Mouse (Mus musculus): ENCODE results near the gene 4933403O08Rik. TPM values are rescaled to one million over a fixed set of nuclear protein-coding genes. Genes with fewer than 3 reads are reported as not detected.

The 4933403O08Rik gene
- 0.15 TPM in 1 of 2 replicates, not detected in the other for polyA plus RNA-seq (2015; fragmentation: Nextera tagmentation; extraction: Ambion mirVana)

GRCm38 (mm10) chrX:112238749-112239148 lies at the start of gene 4933403O08Rik:
Gene 4933403O08Rik (plus strand): TSS chrX:112239049.
- Histone ChIP-seq H3K27ac (ENCODE audit: low read length) (no peak within 1 kb of the TSS), H3K9me3 (replicated peaks; ENCODE audit: control insufficient read depth, low read length, poor library complexity, severe bottlenecking) (no peaks in the 10 kb centered on the region), H3K4me1 (ENCODE audit: control insufficient read depth, insufficient read depth, low read length) (no peaks in the 10 kb centered on the region), H3K9ac (ENCODE audit: low read depth, low read length) (no peak within 1 kb of the TSS), H3K4me3 (ENCODE audit: low read depth, low read length) (no peak within 1 kb of the TSS), H3K36me3 (ENCODE audit: control insufficient read depth, insufficient read depth, low read length) (no peaks in the 10 kb centered on the region), H3K27me3 (ENCODE audit: control insufficient read depth, insufficient read depth, low read depth, low read length) (no peaks in the 10 kb centered on the region), H3K4me2 (ENCODE audit: low read length) (no peak within 1 kb of the TSS)
- no peak for ATAC-seq
- 88% methylated on average over 3 of the region's 3 CpGs for WGBS

- ATAC-seq = no peak
- 81% methylated on average over 1 of the region's 1 CpGs for WGBS
- Histone ChIP-seq H3K27ac (ENCODE audit: low read length) (no peak overlapping the region), H3K4me3 (ENCODE audit: low read depth, low read length) (no peak overlapping the region), H3K4me2 (ENCODE audit: low read length) (no peak overlapping the region), H3K36me3 (ENCODE audit: control insufficient read depth, insufficient read depth, low read length) (no peaks in the 10 kb centered on the region), H3K9ac (ENCODE audit: low read depth, low read length) (no peak overlapping the region), H3K9me3 (replicated peaks; ENCODE audit: control insufficient read depth, low read length, poor library complexity, severe bottlenecking) (no peaks in the 10 kb centered on the region), H3K4me1 (ENCODE audit: control insufficient read depth, insufficient read depth, low read length) (no peaks in the 10 kb centered on the region), H3K27me3 (ENCODE audit: control insufficient read depth, insufficient read depth, low read depth, low read length) (no peaks in the 10 kb centered on the region)
Measured at GRCm38 (mm10) chrX:112242916-112243315, 4.1 kb downstream of the 4933403O08Rik start.

- Histone ChIP-seq H3K36me3 (ENCODE audit: control insufficient read depth, insufficient read depth, low read length) (no peaks in the 10 kb centered on the region), H3K9me3 (replicated peaks; ENCODE audit: control insufficient read depth, low read length, poor library complexity, severe bottlenecking) (no peaks in the 10 kb centered on the region), H3K4me1 (ENCODE audit: control insufficient read depth, insufficient read depth, low read length) (no peaks in the 10 kb centered on the region), H3K9ac (ENCODE audit: low read depth, low read length) (no peak overlapping the region), H3K4me2 (ENCODE audit: low read length) (no peak overlapping the region), H3K4me3 (ENCODE audit: low read depth, low read length) (no peak overlapping the region), H3K27me3 (ENCODE audit: control insufficient read depth, insufficient read depth, low read depth, low read length) (no peaks in the 10 kb centered on the region), H3K27ac (ENCODE audit: low read length) (no peak overlapping the region)
- ATAC-seq = no peak
- 70% methylated on average over 2 of the region's 2 CpGs for WGBS
Measured at GRCm38 (mm10) chrX:112255513-112255912, 16.7 kb downstream of the 4933403O08Rik start.

GRCm38 (mm10) chrX:112273550-112273949 lies 34.7 kb downstream of the 4933403O08Rik start:
- Histone ChIP-seq H3K36me3 (ENCODE audit: control insufficient read depth, insufficient read depth, low read length) (no peaks in the 10 kb centered on the region), H3K4me3 (ENCODE audit: low read depth, low read length) (no peak overlapping the region), H3K4me2 (ENCODE audit: low read length) (no peak overlapping the region), H3K4me1 (ENCODE audit: control insufficient read depth, insufficient read depth, low read length) (no peaks in the 10 kb centered on the region), H3K9me3 (replicated peaks; ENCODE audit: control insufficient read depth, low read length, poor library complexity, severe bottlenecking) (no peaks in the 10 kb centered on the region), H3K9ac (ENCODE audit: low read depth, low read length) (no peak overlapping the region), H3K27me3 (ENCODE audit: control insufficient read depth, insufficient read depth, low read depth, low read length) (no peaks in the 10 kb centered on the region), H3K27ac (ENCODE audit: low read length) (no peak overlapping the region)
- no peak for ATAC-seq
- 80% methylated on average over 1 of the region's 1 CpGs for WGBS

Other genes with a start within 250 kb of the 4933403O08Rik start
- 0.42 and 0.75 TPM in 2 replicates for gene Tex16, start 228.0 kb upstream of the 4933403O08Rik start, polyA plus RNA-seq (2015; fragmentation: Nextera tagmentation; extraction: Ambion mirVana)
- gene Apool, start 72.3 kb downstream of the 4933403O08Rik start, polyA plus RNA-seq (2015; fragmentation: Nextera tagmentation; extraction: Ambion mirVana) = 15.7 and 16.5 TPM in 2 replicates
- gene Satl1, start 167.7 kb downstream of the 4933403O08Rik start, polyA plus RNA-seq (2015; fragmentation: Nextera tagmentation; extraction: Ambion mirVana) = not detected in 2 replicates